ENCODE assay signal across 8 mouse cellular contexts in the genomic region with DNA sequence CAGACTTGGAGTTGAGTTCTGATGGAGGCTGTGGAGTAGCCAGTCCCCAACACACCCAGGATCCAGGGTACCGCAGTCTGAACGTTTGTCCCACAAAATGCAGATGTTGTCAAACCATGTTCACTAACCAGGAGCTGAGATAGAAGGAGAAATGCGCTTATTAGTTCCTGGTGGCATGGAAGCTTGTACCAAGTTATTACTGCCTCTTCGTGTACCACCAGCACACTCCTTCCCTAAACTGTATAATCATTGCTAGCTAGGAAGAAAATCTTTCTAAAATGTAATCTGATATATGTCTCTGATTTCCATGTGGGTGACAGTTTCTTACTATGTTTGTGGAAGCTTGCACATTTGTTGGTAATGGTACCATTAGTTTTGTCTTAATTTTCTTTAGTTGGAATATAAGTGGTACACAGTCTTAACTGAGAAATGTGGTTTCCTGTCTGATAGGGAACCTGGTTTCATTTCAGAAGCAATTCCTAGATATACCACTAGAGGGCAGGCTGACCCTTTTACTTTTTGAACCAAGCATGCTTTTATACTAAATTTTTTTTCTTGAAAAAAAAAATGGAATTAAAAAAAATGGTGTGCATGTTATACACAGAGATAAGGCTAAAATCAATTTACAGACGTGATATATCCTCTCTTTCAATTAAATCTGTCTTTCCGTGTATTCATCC.
DNase-seq lines count a peak whose midpoint lies in the region; ATAC-seq and TF ChIP-seq lines count a peak whose summit lies in the region.

No protein-coding gene starts in this region.

- ATAC-seq in liver, embryonic 14.5 days (ENCODE audit: insufficient read depth): no peak
- ATAC-seq in liver, embryonic 11.5 days (replicated peaks; ENCODE audit: low FRiP score): no peak

- H3K4me3 ChIP-seq in gastrocnemius, adult 2 months: no peak overlapping the region
- no peak overlapping the region for H3K4me3 ChIP-seq in liver, embryonic 14.5 days (ENCODE audit: insufficient read depth in 1 of 2, low read depth in 2 of 2, low read length in 2 of 2)
- H3K4me3 ChIP-seq in liver, embryonic 11.5 days (ENCODE audit: low read depth, low read length): no peak overlapping the region

- no peak overlapping the region for H3K9ac ChIP-seq in liver, embryonic 14.5 days (replicated peaks)
- no peak overlapping the region for H3K9ac ChIP-seq in liver, embryonic 11.5 days (ENCODE audit: low read depth, low read length)

- DNase-seq in gastrocnemius, adult 2 months: no peak
- no peak for DNase-seq in gastrocnemius, postnatal 10 days
- peak in 1 of 3 experiments; percentile 7 for DNase-seq in liver, embryonic 14.5 days (ENCODE audit: low read depth in 3 of 3, low spot score in 3 of 3)
- no peak for DNase-seq in liver, embryonic 11.5 days (ENCODE audit: low spot score)
- DNase-seq in R1 (ENCODE audit: low read depth, low spot score): peak; percentile 23
- peak; percentile 25 for DNase-seq in large intestine, adult 2 months (ENCODE audit: low read depth, low spot score)
- no peak for DNase-seq in spleen, adult 12 weeks (ENCODE audit: low spot score)
- no peak for DNase-seq in gastrocnemius, postnatal 25 days

- WGBS in liver, embryonic 14.5 days (ENCODE audit: insufficient replicate concordance): 47% methylated on average over 6 of the region's 6 CpGs
- WGBS in liver, embryonic 11.5 days: 56% methylated on average over 6 of the region's 6 CpGs
- WGBS in large intestine, adult 2 months: 56% methylated on average over 6 of the region's 6 CpGs

- no peaks in the 10 kb centered on the region for H3K4me1 ChIP-seq in liver, embryonic 14.5 days (replicated peaks; ENCODE audit: control insufficient read depth in 2 of 2, insufficient read depth in 2 of 2, low read length in 1 of 2)
- no peaks in the 10 kb centered on the region for H3K4me1 ChIP-seq in liver, embryonic 11.5 days (replicated peaks; ENCODE audit: control insufficient read depth, insufficient read depth, low read length)

- no peak overlapping the region for H3K4me2 ChIP-seq in liver, embryonic 14.5 days (ENCODE audit: low read depth)
- no peak overlapping the region for H3K4me2 ChIP-seq in liver, embryonic 11.5 days

- TF ChIP-seq EP300 in liver, embryonic 14.5 days (IDR thresholded peaks at IDR 0.05; ENCODE audit: low read depth): no peak

- intact Hi-C loops in gastrocnemius, adult 2 months (cut with DNase I): loop anchor here (5.0 kb wide), 1 partner anchor 313 kb away; no protein-coding TSS in a partner anchor

- no peaks in the 10 kb centered on the region for H3K9me3 ChIP-seq in liver, embryonic 14.5 days (ENCODE audit: control insufficient read depth, low read length)
- no peaks in the 10 kb centered on the region for H3K9me3 ChIP-seq in liver, embryonic 11.5 days (ENCODE audit: control insufficient read depth, low read length)

- no peaks in the 10 kb centered on the region for H3K36me3 ChIP-seq in liver, embryonic 14.5 days (replicated peaks; ENCODE audit: control insufficient read depth, insufficient read depth, low read depth)
- H3K36me3 ChIP-seq in liver, embryonic 11.5 days (ENCODE audit: control insufficient read depth, insufficient read depth, low read length): no peaks in the 10 kb centered on the region

- no peaks in the 10 kb centered on the region for H3K27me3 ChIP-seq in liver, embryonic 14.5 days (ENCODE audit: control insufficient read depth, insufficient read depth, low read length)
- H3K27me3 ChIP-seq in liver, embryonic 11.5 days (replicated peaks; ENCODE audit: control insufficient read depth, insufficient read depth, low read length): no peaks in the 10 kb centered on the region

- peak; percentile 90 for TF ChIP-seq CTCF in gastrocnemius, adult 2 months (IDR thresholded peaks at IDR 0.05)
- peak; percentile 53 for TF ChIP-seq CTCF in liver, embryonic 14.5 days (IDR thresholded peaks at IDR 0.05; ENCODE audit: low read depth)

- no peak overlapping the region for H3K27ac ChIP-seq in gastrocnemius, adult 2 months
- H3K27ac ChIP-seq in liver, embryonic 14.5 days: no peak overlapping the region
- no peak overlapping the region for H3K27ac ChIP-seq in liver, embryonic 11.5 days (ENCODE audit: low read depth, low read length)

Comparison
In these comparisons a context has a peak if more than half of its experiments do, and no peak if none do; other contexts are left out.
1. DNase-seq: peak in R1 (single experiment) and large intestine, adult 2 months (single experiment); none in gastrocnemius, adult 2 months (single experiment), gastrocnemius, postnatal 10 days (single experiment), liver, embryonic 11.5 days (single experiment), spleen, adult 12 weeks (single experiment) and gastrocnemius, postnatal 25 days (single experiment).